Mouse (Mus musculus) hindbrain, embryonic 16.5 days (tissue): ENCODE measurements around the gene Pde4d. TPM values are rescaled to one million over a fixed set of nuclear protein-coding genes. Genes with fewer than 3 reads are reported as not detected.

Experiments used
- ATAC-seq: fragments of 200-750 bp; cut with Nextera tagmentation; 2 replicates; pipeline ENCODE4 v1.8.0; 2017; ENCODE audit warnings: moderate TSS enrichment, moderate library complexity
- H3K27ac ChIP-seq: fragments of 300-500 bp; sonication (generic); 2 replicates; pipeline ENCODE4 v1.5.1; 2014; ENCODE audit warnings: low read depth, mild to moderate bottlenecking, control low read depth, low read length, moderate library complexity
- H3K27me3 ChIP-seq: fragments of 300-500 bp; sonication (generic); replicated peaks from 2 replicates; pipeline ENCODE4 v1.6.1; 2014; ENCODE audit warnings: low read length; ENCODE audit not compliant: control insufficient read depth, insufficient read depth
- H3K36me3 ChIP-seq: fragments of 300-500 bp; sonication (generic); 2 replicates; pipeline ENCODE4 v1.6.1; 2014; ENCODE audit warnings: mild to moderate bottlenecking, low read length, moderate library complexity, mixed read lengths; ENCODE audit not compliant: control insufficient read depth, insufficient read depth
- H3K4me1 ChIP-seq: fragments of 300-500 bp; sonication (generic); 2 replicates; pipeline ENCODE4 v1.6.1; 2014; ENCODE audit warnings: low read depth, low read length; ENCODE audit not compliant: control insufficient read depth, insufficient read depth
- H3K4me2 ChIP-seq: fragments of 300-500 bp; sonication (generic); 2 replicates; pipeline ENCODE4 v1.6.1; 2014; ENCODE audit warnings: mild to moderate bottlenecking, low read length, control low read depth, moderate library complexity
- H3K4me3 ChIP-seq: fragments of 300-500 bp; sonication (generic); 2 replicates; pipeline ENCODE4 v1.5.1; 2014; ENCODE audit warnings: mild to moderate bottlenecking, low read length, control low read depth, moderate library complexity
- H3K9ac ChIP-seq: fragments of 300-500 bp; sonication (generic); 2 replicates; pipeline ENCODE4 v1.6.1; 2014; ENCODE audit warnings: low read depth, mild to moderate bottlenecking, control low read depth, low read length, moderate library complexity
- H3K9me3 ChIP-seq: fragments of 300-500 bp; sonication (generic); 2 replicates; pipeline ENCODE4 v1.6.1; 2014; ENCODE audit warnings: mild to moderate bottlenecking, low read length, moderate library complexity; ENCODE audit not compliant: control insufficient read depth
- WGBS: fragments of 180-500 bp; shearing (Covaris S2); extraction: QIAGEN DNeasy Blood & Tissue Kit; methylation state at CpG from one replicate; pipeline ENCODE4 v1.1.7; 2014; 5-methylcytosine and 5-hydroxymethylcytosine counted together
- polyA plus RNA-seq: library from polyadenylated mRNA; unstranded; fragments of >200 nt; fragmentation: Nextera tagmentation; extraction: Ambion mirVana; gene quantifications from 2 replicates; pipeline ENCODE4 v1.2.1, GENCODE M21; 2015

The Pde4d gene
- polyA plus RNA-seq, 1 experiment from 2014 or later: 18.5 TPM

- Histone ChIP-seq H3K27me3 (no peaks in the 10 kb centered on the region), H3K4me1 (no peaks in the 10 kb centered on the region; the same call in 1 of the 2 replicates), H3K4me2 (no peak overlapping the region), H3K9ac (no peak overlapping the region), H3K4me3 (no peak overlapping the region), H3K9me3 (no peaks in the 10 kb centered on the region), H3K36me3 (no peaks in the 10 kb centered on the region), H3K27ac (no peak overlapping the region)
- ATAC-seq: no peak
- 50% methylated on average over 2 of the region's 2 CpGs for WGBS
Measured at GRCm38 (mm10) chr13:108905121-108905520, 455.4 kb downstream of the Pde4d start.

- Histone ChIP-seq H3K27ac (no peak overlapping the region), H3K4me1 (no peaks in the 10 kb centered on the region; the same call in 1 of the 2 replicates), H3K4me3 (no peak overlapping the region), H3K4me2 (no peak overlapping the region), H3K9me3 (no peaks in the 10 kb centered on the region), H3K27me3 (no peaks in the 10 kb centered on the region), H3K9ac (no peak overlapping the region), H3K36me3 (no peaks in the 10 kb centered on the region)
- 95% methylated on average over 2 of the region's 2 CpGs for WGBS
- ATAC-seq: no peak
Measured at GRCm38 (mm10) chr13:108909193-108909592, 459.4 kb downstream of the Pde4d start.

GRCm38 (mm10) chr13:108914626-108915025 is 464.9 kb downstream of the Pde4d start:
- no peak overlapping the region for H3K4me3 ChIP-seq
- no peaks in the 10 kb centered on the region for H3K27me3 ChIP-seq
- no peaks in the 10 kb centered on the region for H3K9me3 ChIP-seq
- H3K9ac ChIP-seq: no peak overlapping the region
- no peak overlapping the region for H3K27ac ChIP-seq
- H3K4me2 ChIP-seq: no peak overlapping the region
- no peak for ATAC-seq
- 60% methylated on average over 3 of the region's 3 CpGs for WGBS
- no peaks in the 10 kb centered on the region for H3K36me3 ChIP-seq
- H3K4me1 ChIP-seq: no peaks in the 10 kb centered on the region

DNA sequence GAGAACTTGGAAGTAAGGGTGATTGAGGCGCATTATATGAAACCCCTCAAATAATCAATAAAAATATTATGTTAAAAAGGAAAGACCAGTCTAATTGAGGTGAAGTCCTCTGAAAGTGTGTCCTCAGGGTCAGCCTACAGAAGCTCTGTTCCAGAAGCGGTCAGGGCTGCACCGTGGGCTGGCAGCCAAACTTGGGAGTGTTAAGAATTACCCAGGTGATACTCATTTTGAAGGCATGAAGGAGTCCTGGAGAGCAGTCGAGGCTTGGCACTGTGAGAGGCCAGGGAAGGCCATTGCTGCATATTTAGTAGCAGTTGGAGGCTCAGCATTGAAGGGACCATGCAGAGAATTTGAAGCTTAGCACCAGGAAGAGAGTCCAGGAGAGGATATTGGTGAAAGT is 471.4 kb downstream of the Pde4d start:
- no peaks in the 10 kb centered on the region for H3K27me3 ChIP-seq
- H3K4me3 ChIP-seq: no peak overlapping the region
- H3K36me3 ChIP-seq: no peaks in the 10 kb centered on the region
- no peak overlapping the region for H3K27ac ChIP-seq
- H3K4me1 ChIP-seq: no peaks in the 10 kb centered on the region
- no peak overlapping the region for H3K9ac ChIP-seq
- H3K4me2 ChIP-seq: no peak overlapping the region
- no peaks in the 10 kb centered on the region for H3K9me3 ChIP-seq
- 86% methylated on average over 4 of the region's 4 CpGs for WGBS
- ATAC-seq: no peak

GRCm38 (mm10) chr13:108934854-108935253 is 485.1 kb downstream of the Pde4d start:
- Histone ChIP-seq H3K36me3 (no peaks in the 10 kb centered on the region), H3K9ac (no peak overlapping the region), H3K9me3 (no peaks in the 10 kb centered on the region), H3K4me2 (no peak overlapping the region), H3K27ac (no peak overlapping the region), H3K27me3 (no peaks in the 10 kb centered on the region), H3K4me3 (no peak overlapping the region), H3K4me1 (no peaks in the 10 kb centered on the region)
- WGBS: 91% methylated on average over 3 of the region's 3 CpGs
- no peak for ATAC-seq

GRCm38 (mm10) chr13:108937272-108937671 is 487.5 kb downstream of the Pde4d start:
- Histone ChIP-seq H3K4me3 (no peak overlapping the region), H3K4me2 (no peak overlapping the region), H3K36me3 (no peaks in the 10 kb centered on the region), H3K27ac (no peak overlapping the region), H3K27me3 (no peaks in the 10 kb centered on the region), H3K9me3 (no peaks in the 10 kb centered on the region), H3K9ac (no peak overlapping the region), H3K4me1 (no peaks in the 10 kb centered on the region)
- 71% methylated on average over 2 of the region's 2 CpGs for WGBS
- ATAC-seq: no peak

DNA sequence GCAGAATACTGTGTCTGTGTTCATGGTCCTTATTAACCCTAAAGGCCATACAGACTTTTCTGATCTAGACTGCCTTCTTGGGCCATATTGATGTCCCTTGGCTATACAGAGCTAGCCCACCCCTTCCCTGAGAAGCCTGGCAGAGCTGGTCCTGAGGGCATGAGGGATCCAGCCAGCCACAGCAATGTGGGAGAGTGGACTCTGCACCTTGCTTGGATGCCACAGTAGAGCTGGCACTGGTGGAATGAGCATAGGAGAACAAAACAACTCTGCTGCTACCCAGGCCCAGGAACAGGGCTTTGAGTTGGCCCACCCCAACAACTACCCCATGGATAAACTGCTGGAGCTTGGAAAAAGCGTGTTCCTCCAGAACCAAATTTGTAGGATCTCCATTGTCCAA is 503.2 kb downstream of the Pde4d start:
- Histone ChIP-seq H3K9ac (no peak overlapping the region), H3K4me1 (no peaks in the 10 kb centered on the region), H3K36me3 (no peaks in the 10 kb centered on the region), H3K27ac (no peak overlapping the region), H3K4me3 (no peak overlapping the region), H3K27me3 (no peaks in the 10 kb centered on the region), H3K4me2 (no peak overlapping the region), H3K9me3 (no peaks in the 10 kb centered on the region)
- WGBS: 81% methylated on average over 1 of the region's 1 CpGs
- no peak for ATAC-seq

DNA sequence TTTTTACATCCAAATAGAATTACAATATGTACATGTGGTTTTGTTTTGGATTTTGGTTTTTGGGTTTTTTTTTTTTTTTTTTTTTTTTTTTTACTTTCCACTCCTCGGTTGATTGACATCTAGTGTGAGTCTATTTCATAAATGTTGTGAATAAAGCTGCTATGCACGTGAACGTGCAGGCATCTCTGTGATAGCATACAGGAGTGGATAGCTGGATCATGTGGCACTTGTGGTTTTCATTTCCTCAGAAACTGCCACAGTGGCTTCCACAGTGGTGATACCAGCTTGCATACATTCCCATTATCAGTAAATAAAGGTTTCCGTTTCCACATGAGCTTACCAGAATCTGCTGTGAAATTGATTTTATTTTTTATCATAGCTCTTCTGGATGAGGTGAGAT is 506.3 kb downstream of the Pde4d start:
- Histone ChIP-seq H3K9me3 (no peaks in the 10 kb centered on the region), H3K36me3 (no peaks in the 10 kb centered on the region), H3K4me3 (no peak overlapping the region), H3K27ac (no peak overlapping the region), H3K27me3 (no peaks in the 10 kb centered on the region), H3K9ac (no peak overlapping the region), H3K4me2 (no peak overlapping the region), H3K4me1 (no peaks in the 10 kb centered on the region)
- WGBS: 87% methylated on average over 4 of the region's 4 CpGs
- ATAC-seq: no peak

DNA sequence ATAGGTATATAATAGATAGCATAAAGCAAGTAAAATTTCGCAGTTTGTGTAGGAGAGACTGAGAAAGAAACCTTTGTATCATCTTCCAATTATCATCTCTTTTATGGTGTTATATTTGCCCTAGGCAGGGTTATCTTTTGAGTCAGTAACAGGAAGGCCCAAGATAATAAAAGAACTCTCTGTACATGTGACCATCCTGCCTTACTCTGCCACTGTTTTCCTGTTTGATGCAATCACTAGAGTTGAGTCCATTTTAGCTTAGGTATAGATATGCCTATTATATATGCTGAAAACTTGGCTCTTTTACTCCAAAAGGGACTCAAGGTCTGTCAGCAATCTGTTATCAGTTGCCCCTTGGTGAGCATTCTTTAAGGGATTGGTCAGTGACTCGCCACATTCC is 514.3 kb downstream of the Pde4d start:
- no peaks in the 10 kb centered on the region for H3K9me3 ChIP-seq
- 86% methylated on average over 2 of the region's 2 CpGs for WGBS
- H3K27ac ChIP-seq: no peak overlapping the region
- no peak for ATAC-seq
- no peaks in the 10 kb centered on the region for H3K4me1 ChIP-seq
- no peaks in the 10 kb centered on the region for H3K27me3 ChIP-seq
- H3K4me2 ChIP-seq: no peak overlapping the region
- no peak overlapping the region for H3K4me3 ChIP-seq
- no peaks in the 10 kb centered on the region for H3K36me3 ChIP-seq
- H3K9ac ChIP-seq: no peak overlapping the region

DNA sequence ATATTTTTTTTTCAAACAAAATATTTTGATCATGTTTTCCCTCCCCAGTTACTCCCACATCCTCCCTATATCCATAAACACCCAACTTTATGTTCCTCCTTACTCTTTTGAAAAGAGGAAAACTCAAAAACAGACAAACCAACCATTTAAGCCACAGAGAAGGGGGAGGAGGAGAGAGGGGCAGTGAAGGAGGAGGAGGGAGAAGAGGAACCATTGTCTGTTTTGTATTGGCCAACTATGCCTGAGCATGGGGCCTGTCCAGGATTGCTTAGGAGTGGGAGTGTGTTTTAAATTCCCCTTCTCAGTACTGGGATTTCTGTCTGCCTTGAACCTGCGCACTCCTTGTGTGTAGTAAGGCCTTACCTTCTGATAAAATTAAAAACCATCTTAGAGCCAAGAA is 531.4 kb downstream of the Pde4d start:
- no peaks in the 10 kb centered on the region for H3K9me3 ChIP-seq
- WGBS: 91% methylated on average over 1 of the region's 1 CpGs
- no peaks in the 10 kb centered on the region for H3K4me1 ChIP-seq
- H3K27ac ChIP-seq: no peak overlapping the region
- no peak overlapping the region for H3K9ac ChIP-seq
- no peak overlapping the region for H3K4me2 ChIP-seq
- H3K27me3 ChIP-seq: no peaks in the 10 kb centered on the region
- H3K4me3 ChIP-seq: no peak overlapping the region
- ATAC-seq: no peak
- no peaks in the 10 kb centered on the region for H3K36me3 ChIP-seq
